Mouse (Mus musculus): Measurements from ENCODE around the gene Paqr3. TPM values are rescaled to one million over a fixed set of nuclear protein-coding genes. Genes with fewer than 3 reads are reported as not detected.

Paqr3 gene
- polyA plus RNA-seq, 2 experiments from 2014 or later: 1.5 to 1.7 TPM

DNA sequence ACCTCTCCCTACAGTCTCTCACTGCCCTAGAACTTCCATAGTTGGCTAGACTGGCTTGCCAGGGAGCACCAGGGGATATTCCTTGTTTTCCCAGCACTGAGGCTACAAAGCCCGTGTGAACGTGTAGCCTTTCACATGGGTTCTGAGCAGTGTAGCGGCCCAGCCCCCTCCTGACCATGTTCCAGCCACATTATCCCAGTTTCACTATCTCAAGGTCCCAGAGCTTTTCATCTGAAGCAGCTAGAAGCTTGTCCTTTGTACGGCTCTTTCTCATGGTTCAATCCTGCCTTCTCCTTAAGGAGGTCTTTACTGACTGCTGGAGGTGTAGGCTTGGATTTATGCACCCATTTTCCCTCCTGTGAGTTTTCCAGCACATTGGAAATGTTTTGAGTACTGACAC, 26.9 kb downstream of the Paqr3 start:
- no peak for ATAC-seq

DNA sequence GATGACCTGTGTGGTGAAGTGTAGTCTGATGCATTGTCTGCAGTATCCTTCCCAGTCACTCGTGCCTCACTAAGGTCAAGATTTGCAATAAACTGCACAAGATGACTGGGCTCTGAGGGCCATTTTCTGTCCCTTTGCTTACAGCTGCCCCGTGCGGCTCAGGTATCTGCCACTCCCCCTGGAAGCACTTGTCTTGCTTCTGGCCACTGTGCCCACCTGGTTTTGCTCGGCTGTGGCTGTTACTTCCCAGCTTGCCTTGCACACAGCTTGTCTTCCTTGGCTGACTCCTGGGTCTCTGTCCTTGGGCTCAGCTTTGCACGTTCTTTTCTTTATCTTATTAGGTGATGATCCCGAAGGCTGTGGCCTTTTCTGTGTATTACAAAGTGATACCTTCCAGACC, 27.7 kb downstream of the Paqr3 start:
- no peak for ATAC-seq

- ATAC-seq: peak; percentile 62
These were observed 29.9 kb downstream of the Paqr3 start for GRCm38 (mm10) chr5:97081481-97081880.

- no peak for ATAC-seq
These were observed 32.8 kb downstream of the Paqr3 start for GRCm38 (mm10) chr5:97078641-97079040.

GRCm38 (mm10) chr5:97077676-97078075, 33.7 kb downstream of the Paqr3 start:
- no peak for ATAC-seq

- ATAC-seq: no peak
These were observed 35.2 kb downstream of the Paqr3 start for GRCm38 (mm10) chr5:97076167-97076566.

GRCm38 (mm10) chr5:97075476-97076151, 35.8 kb downstream of the Paqr3 start:
- ATAC-seq: no peak

- ATAC-seq: peak; percentile 61
These were observed 45.6 kb downstream of the Paqr3 start for GRCm38 (mm10) chr5:97065746-97066145.

DNA sequence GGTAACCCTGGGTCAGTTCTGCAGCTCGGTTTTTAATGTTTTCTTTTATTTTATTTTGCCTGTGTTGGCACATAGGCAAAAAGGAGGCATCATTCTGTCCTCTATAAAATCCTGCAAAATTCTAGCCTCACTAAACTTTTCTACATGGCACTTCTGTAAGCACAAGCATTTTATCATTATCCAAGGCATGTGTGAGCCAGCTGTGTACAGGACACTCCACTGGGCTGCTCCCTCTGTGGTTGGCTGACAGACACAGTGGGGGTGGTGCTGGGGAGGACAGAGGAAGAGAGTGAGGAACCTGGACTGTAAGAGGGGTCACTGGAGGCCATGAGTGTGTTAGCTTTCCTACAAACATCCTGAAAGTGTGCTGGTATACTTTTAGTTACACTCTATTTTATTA, 49.4 kb downstream of the Paqr3 start:
- no peak for ATAC-seq

- no peak for ATAC-seq
These were observed 50.5 kb downstream of the Paqr3 start for GRCm38 (mm10) chr5:97060864-97061263.

DNA sequence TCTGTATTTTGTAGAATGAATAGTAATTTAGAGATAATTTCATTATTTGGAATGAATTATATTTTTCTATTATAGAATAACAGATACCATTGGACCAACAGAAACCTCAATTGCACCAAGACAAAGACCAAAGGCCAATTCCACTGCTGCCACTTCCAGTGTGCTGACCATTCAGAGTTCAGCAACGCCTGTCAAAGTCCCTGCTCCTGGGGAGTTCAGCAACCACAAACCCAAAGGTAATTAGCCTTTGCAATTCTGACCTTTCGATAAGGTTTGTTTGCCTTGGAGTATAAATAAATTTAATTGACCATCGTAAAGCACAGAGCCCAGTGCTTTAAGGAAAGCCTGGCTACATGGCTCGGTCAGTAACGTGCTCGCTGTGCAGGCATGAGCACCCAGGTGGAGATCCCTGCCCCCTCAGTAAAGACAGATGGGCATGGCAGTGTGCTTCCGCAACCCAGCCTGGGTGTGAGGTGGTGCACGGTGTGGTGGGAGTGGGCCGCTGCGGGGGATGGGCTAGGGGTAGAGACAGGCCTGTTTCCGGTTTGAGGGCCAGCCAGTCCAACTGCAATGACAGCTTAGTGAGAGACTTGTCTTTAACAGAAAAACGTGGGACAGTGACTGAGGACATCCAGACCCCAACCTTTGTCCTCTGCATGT, 54.5 kb downstream of the Paqr3 start:
- no peak for ATAC-seq

DNA sequence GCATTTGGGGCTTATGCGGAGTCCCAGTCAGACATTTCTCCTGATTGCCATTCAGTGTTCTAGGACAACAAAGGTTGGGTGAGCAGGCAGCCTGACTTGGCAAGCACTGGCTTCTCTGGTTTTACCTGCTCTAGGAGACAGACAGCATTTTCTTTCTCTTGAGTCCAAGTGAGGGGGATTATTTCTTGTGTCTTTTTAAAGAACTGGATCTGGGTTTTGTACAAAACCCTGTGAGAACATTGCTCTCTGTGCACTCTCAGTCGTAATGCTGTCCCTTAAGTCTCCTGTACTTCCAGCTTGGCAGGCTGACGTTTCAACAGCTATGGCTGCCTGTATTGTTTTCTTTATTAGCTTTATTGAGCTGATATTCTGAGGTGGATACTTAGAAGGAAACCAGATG, 55.0 kb downstream of the Paqr3 start:
- no peak for ATAC-seq

GRCm38 (mm10) chr5:97055511-97056068, 55.8 kb downstream of the Paqr3 start:
- ATAC-seq: peak; percentile 76

DNA sequence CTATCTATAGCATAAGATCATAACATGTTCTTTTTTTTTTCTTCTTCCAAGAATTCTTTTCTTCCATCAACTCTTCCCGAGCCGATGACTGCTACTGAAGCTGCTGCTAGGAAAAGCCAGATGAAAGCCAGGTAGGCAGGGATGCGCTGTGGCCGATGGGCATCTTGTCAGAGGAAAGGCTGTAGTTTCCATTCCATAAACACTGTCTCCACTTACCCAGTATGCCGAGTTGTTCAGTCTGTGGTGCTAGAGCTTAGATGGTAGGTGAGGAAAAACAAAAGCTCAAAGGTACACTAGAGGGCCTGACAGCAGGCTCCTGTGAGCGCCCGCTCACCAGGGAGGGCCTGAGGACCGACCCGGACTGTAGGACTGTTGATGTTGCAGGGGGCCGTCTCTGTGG, 56.6 kb downstream of the Paqr3 start:
- ATAC-seq: no peak

DNA sequence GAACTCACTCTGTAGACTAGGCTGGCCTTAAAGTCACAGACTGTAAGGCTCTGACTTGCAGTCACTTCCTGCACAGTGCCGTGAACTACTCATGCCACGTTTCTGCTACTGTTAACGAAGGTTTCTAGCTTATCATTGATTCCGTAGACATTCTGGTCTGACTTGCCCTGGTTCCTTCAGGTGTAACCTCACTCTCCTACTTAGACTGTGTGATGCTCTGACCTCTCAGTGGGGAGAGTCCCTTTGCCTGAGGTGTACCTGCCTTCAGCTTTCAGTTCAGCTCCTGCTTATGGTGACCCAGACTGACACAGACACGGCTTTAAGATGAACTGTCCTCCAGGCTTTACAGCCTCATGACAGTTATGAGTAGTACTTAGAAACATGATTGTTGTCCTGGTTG, 57.2 kb downstream of the Paqr3 start:
- peak; percentile 68 for ATAC-seq

GRCm38 (mm10) chr5:97048905-97049304, 62.5 kb downstream of the Paqr3 start:
- no peak for ATAC-seq

DNA sequence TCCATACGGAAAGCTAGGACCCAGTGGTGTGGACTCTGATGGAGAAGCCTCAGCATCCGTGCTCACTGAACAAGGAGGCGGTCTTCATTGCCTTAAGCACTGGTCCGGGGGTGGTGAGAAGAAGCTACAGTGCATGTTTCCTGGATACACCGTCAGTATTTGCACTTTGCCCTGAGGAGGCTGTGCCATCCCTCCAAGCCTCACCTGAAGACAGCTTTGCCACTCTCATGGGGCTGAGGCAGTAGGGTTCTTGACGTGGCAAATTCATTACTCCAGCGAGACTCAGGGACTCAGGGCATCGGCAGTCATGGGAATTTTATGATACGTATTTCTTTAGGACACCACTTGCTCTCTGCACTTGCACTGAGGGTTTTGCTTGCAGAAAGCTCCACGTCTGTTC, 64.7 kb downstream of the Paqr3 start:
- no peak for ATAC-seq

DNA sequence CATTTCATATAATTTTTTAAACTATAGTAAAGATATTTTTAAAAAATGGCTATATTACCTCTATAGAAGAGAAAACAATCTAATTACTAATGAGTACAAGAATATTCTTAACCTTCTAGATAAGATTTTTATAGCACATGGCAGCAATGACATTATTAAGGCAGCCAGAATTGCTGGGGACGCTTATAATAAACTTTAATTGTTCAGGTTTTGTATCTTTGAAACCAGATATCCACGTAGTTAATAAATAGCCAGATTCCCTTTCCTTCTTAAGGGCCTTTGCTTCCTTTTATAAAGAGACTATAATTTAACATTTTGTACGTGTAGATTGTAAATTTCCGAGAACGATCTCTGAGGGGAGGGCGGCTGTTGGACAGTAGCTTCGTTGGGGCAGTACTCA, 66.1 kb downstream of the Paqr3 start:
- no peak for ATAC-seq

Other genes with a start within 250 kb of the Paqr3 start
- gene Bmp2k, start 113.9 kb downstream of the Paqr3 start, polyA plus RNA-seq (2017; shearing (Covaris generic)): 10 to 100 TPM; 17.8 to 25.5 TPM

All from CD4-positive, CD25-positive, alpha-beta regulatory T cell, adult 4 months (primary cell).